Mouse (Mus musculus): ENCODE measurements at regions not wholly inside any gene's neighbourhood (a gene's known extent, or its start where the extent isn't known, plus 50 kb on each side); places are given as distances from the start of the nearest gene placed in this dataset.

GRCm38 (mm10) chr14:18425887-18426286 lies 94.2 kb upstream of the Ube2e1 start:
- ATAC-seq (ENCODE audit: insufficient number of reproducible peaks, low FRiP score, low TSS enrichment, low read depth), result no peak
- Histone ChIP-seq H3K4me3 (ENCODE audit: low read depth, low read length) (no peak overlapping the region), H3K4me2 (ENCODE audit: low read depth, severe bottlenecking) (no peak overlapping the region), H3K27me3 (ENCODE audit: control insufficient read depth, insufficient read depth, low read length) (no peaks in the 10 kb centered on the region), H3K36me3 (ENCODE audit: control insufficient read depth, insufficient read depth, low read length) (no peaks in the 10 kb centered on the region), H3K9ac (ENCODE audit: low read length) (no peak overlapping the region), H3K27ac (replicated peaks; ENCODE audit: low read depth, low read length) (no peak overlapping the region), H3K4me1 (ENCODE audit: control insufficient read depth, insufficient read depth, low read length) (no peaks in the 10 kb centered on the region), H3K9me3 (ENCODE audit: control insufficient read depth, low read length) (no peaks in the 10 kb centered on the region)
- DNase-seq (ENCODE audit: low spot score), result no peak

- 17% methylated on average over 2 of the region's 2 CpGs for WGBS
- H3K9ac ChIP-seq (ENCODE audit: low read length), result no peak overlapping the region
- no peaks in the 10 kb centered on the region for H3K27me3 ChIP-seq (ENCODE audit: control insufficient read depth, insufficient read depth, low read length)
- H3K4me3 ChIP-seq (ENCODE audit: low read depth, low read length), result no peak overlapping the region
- no peaks in the 10 kb centered on the region for H3K36me3 ChIP-seq (ENCODE audit: control insufficient read depth, insufficient read depth, low read length)
- ATAC-seq (ENCODE audit: insufficient number of reproducible peaks, low FRiP score, low TSS enrichment, low read depth) (no peak), DNase-seq (ENCODE audit: low spot score) (no peak)
- H3K4me1 ChIP-seq (ENCODE audit: control insufficient read depth, insufficient read depth, low read length), result no peaks in the 10 kb centered on the region
- H3K27ac ChIP-seq (replicated peaks; ENCODE audit: low read depth, low read length), result no peak overlapping the region
- H3K4me2 ChIP-seq (ENCODE audit: low read depth, severe bottlenecking), result no peak overlapping the region
- no peaks in the 10 kb centered on the region for H3K9me3 ChIP-seq (ENCODE audit: control insufficient read depth, low read length)
These were observed 85.2 kb upstream of the Ube2e1 start for GRCm38 (mm10) chr14:18416839-18417238.

GRCm38 (mm10) chr14:18416319-18416718 lies 84.7 kb upstream of the Ube2e1 start:
- no peaks in the 10 kb centered on the region for H3K27me3 ChIP-seq (ENCODE audit: control insufficient read depth, insufficient read depth, low read length)
- no peak overlapping the region for H3K9ac ChIP-seq (ENCODE audit: low read length)
- H3K36me3 ChIP-seq (ENCODE audit: control insufficient read depth, insufficient read depth, low read length), result no peaks in the 10 kb centered on the region
- DNase-seq (ENCODE audit: low spot score), result no peak
- no peak overlapping the region for H3K27ac ChIP-seq (replicated peaks; ENCODE audit: low read depth, low read length)
- ATAC-seq (ENCODE audit: insufficient number of reproducible peaks, low FRiP score, low TSS enrichment, low read depth), result no peak
- 73% methylated on average over 4 of the region's 4 CpGs for WGBS
- H3K9me3 ChIP-seq (ENCODE audit: control insufficient read depth, low read length), result no peaks in the 10 kb centered on the region
- H3K4me2 ChIP-seq (ENCODE audit: low read depth, severe bottlenecking), result no peak overlapping the region
- H3K4me1 ChIP-seq (ENCODE audit: control insufficient read depth, insufficient read depth, low read length), result no peaks in the 10 kb centered on the region
- H3K4me3 ChIP-seq (ENCODE audit: low read depth, low read length), result no peak overlapping the region

GRCm38 (mm10) chr14:18398953-18399352 lies 67.3 kb upstream of the Ube2e1 start:
- no peaks in the 10 kb centered on the region for H3K4me1 ChIP-seq (ENCODE audit: control insufficient read depth, insufficient read depth, low read length)
- H3K27me3 ChIP-seq (ENCODE audit: control insufficient read depth, insufficient read depth, low read length), result no peaks in the 10 kb centered on the region
- DNase-seq (ENCODE audit: low spot score) (no peak), ATAC-seq (ENCODE audit: insufficient number of reproducible peaks, low FRiP score, low TSS enrichment, low read depth) (no peak)
- no peaks in the 10 kb centered on the region for H3K9me3 ChIP-seq (ENCODE audit: control insufficient read depth, low read length)
- no peaks in the 10 kb centered on the region for H3K36me3 ChIP-seq (ENCODE audit: control insufficient read depth, insufficient read depth, low read length)
- H3K9ac ChIP-seq (ENCODE audit: low read length), result no peak overlapping the region
- H3K4me3 ChIP-seq (ENCODE audit: low read depth, low read length), result no peak overlapping the region
- WGBS, result 88% methylated on average over 4 of the region's 4 CpGs
- H3K4me2 ChIP-seq (ENCODE audit: low read depth, severe bottlenecking), result no peak overlapping the region
- no peak overlapping the region for H3K27ac ChIP-seq (replicated peaks; ENCODE audit: low read depth, low read length)

GRCm38 (mm10) chr14:18396206-18396764 lies 64.6 kb upstream of the Ube2e1 start:
- H3K4me3 ChIP-seq (ENCODE audit: low read depth, low read length), result no peak overlapping the region
- H3K9ac ChIP-seq (ENCODE audit: low read length), result no peak overlapping the region
- DNase-seq (ENCODE audit: low spot score) (no peak), ATAC-seq (ENCODE audit: insufficient number of reproducible peaks, low FRiP score, low TSS enrichment, low read depth) (no peak)
- WGBS, result 94% methylated on average over 8 of the region's 8 CpGs
- H3K9me3 ChIP-seq (ENCODE audit: control insufficient read depth, low read length), result no peaks in the 10 kb centered on the region
- H3K4me1 ChIP-seq (ENCODE audit: control insufficient read depth, insufficient read depth, low read length), result no peaks in the 10 kb centered on the region
- no peaks in the 10 kb centered on the region for H3K27me3 ChIP-seq (ENCODE audit: control insufficient read depth, insufficient read depth, low read length)
- no peak overlapping the region for H3K4me2 ChIP-seq (ENCODE audit: low read depth, severe bottlenecking)
- no peak overlapping the region for H3K27ac ChIP-seq (replicated peaks; ENCODE audit: low read depth, low read length)
- H3K36me3 ChIP-seq (ENCODE audit: control insufficient read depth, insufficient read depth, low read length), result no peaks in the 10 kb centered on the region

GRCm38 (mm10) chr14:18394071-18394745 lies 62.5 kb upstream of the Ube2e1 start:
- Histone ChIP-seq H3K4me1 (ENCODE audit: control insufficient read depth, insufficient read depth, low read length) (no peaks in the 10 kb centered on the region), H3K27ac (replicated peaks; ENCODE audit: low read depth, low read length) (no peak overlapping the region), H3K4me3 (ENCODE audit: low read depth, low read length) (no peak overlapping the region), H3K27me3 (ENCODE audit: control insufficient read depth, insufficient read depth, low read length) (no peaks in the 10 kb centered on the region), H3K9me3 (ENCODE audit: control insufficient read depth, low read length) (no peaks in the 10 kb centered on the region), H3K9ac (ENCODE audit: low read length) (no peak overlapping the region), H3K36me3 (ENCODE audit: control insufficient read depth, insufficient read depth, low read length) (no peaks in the 10 kb centered on the region), H3K4me2 (ENCODE audit: low read depth, severe bottlenecking) (no peak overlapping the region)
- ATAC-seq (ENCODE audit: insufficient number of reproducible peaks, low FRiP score, low TSS enrichment, low read depth), result no peak
- DNase-seq (ENCODE audit: low spot score), result no peak
- WGBS, result 85% methylated on average over 3 of the region's 3 CpGs

GRCm38 (mm10) chr14:18391824-18392486 lies 60.3 kb upstream of the Ube2e1 start:
- H3K36me3 ChIP-seq (ENCODE audit: control insufficient read depth, insufficient read depth, low read length), result no peaks in the 10 kb centered on the region
- H3K9ac ChIP-seq (ENCODE audit: low read length), result no peak overlapping the region
- H3K27ac ChIP-seq (replicated peaks; ENCODE audit: low read depth, low read length), result no peak overlapping the region
- ATAC-seq (ENCODE audit: insufficient number of reproducible peaks, low FRiP score, low TSS enrichment, low read depth), result no peak
- whole genome bisulfite sequencing, result 85% methylated on average over 3 of the region's 3 CpGs
- H3K9me3 ChIP-seq (ENCODE audit: control insufficient read depth, low read length), result no peaks in the 10 kb centered on the region
- H3K4me1 ChIP-seq (ENCODE audit: control insufficient read depth, insufficient read depth, low read length), result no peaks in the 10 kb centered on the region
- H3K27me3 ChIP-seq (ENCODE audit: control insufficient read depth, insufficient read depth, low read length), result no peaks in the 10 kb centered on the region
- H3K4me2 ChIP-seq (ENCODE audit: low read depth, severe bottlenecking), result no peak overlapping the region
- no peak overlapping the region for H3K4me3 ChIP-seq (ENCODE audit: low read depth, low read length)
- no peak for DNase-seq (ENCODE audit: low spot score)

GRCm38 (mm10) chr14:18389390-18389789 lies 57.7 kb upstream of the Ube2e1 start:
- H3K9me3 ChIP-seq (ENCODE audit: control insufficient read depth, low read length), result peaks cover 2% of the 10 kb centered on the region; the same call in 1 of the 2 replicates
- H3K27me3 ChIP-seq (ENCODE audit: control insufficient read depth, insufficient read depth, low read length), result no peaks in the 10 kb centered on the region
- WGBS, result 95% methylated on average over 6 of the region's 6 CpGs
- no peak overlapping the region for H3K27ac ChIP-seq (replicated peaks; ENCODE audit: low read depth, low read length)
- H3K36me3 ChIP-seq (ENCODE audit: control insufficient read depth, insufficient read depth, low read length), result no peaks in the 10 kb centered on the region
- no peak overlapping the region for H3K4me2 ChIP-seq (ENCODE audit: low read depth, severe bottlenecking)
- ATAC-seq (ENCODE audit: insufficient number of reproducible peaks, low FRiP score, low TSS enrichment, low read depth) (no peak), DNase-seq (ENCODE audit: low spot score) (no peak)
- H3K4me3 ChIP-seq (ENCODE audit: low read depth, low read length), result no peak overlapping the region
- no peak overlapping the region for H3K9ac ChIP-seq (ENCODE audit: low read length)
- no peaks in the 10 kb centered on the region for H3K4me1 ChIP-seq (ENCODE audit: control insufficient read depth, insufficient read depth, low read length)

Measured in limb, embryonic 11.5 days (tissue).